Mouse (Mus musculus) thymus, postnatal 14 days (tissue): ENCODE results near the gene Ndst2.
A peak's percentile ranks its signal among the peaks of the same experiment; 100 is the strongest.

Experiments used
- DNase-seq: peaks from one replicate; pipeline ENCODE4 v3.0.0; 2021

Ndst2 gene

GRCm38 (mm10) chr14:20696986-20697385, 37.4 kb downstream of the Ndst2 start:
- peak; percentile 64 for DNase-seq

GRCm38 (mm10) chr14:20695761-20696520, 38.4 kb downstream of the Ndst2 start:
- DNase-seq = no peak

GRCm38 (mm10) chr14:20694884-20695760, 39.2 kb downstream of the Ndst2 start, which contains the start of gene Fut11:
Fut11 (plus strand) TSS chr14:20694968.
- DNase-seq = peak; percentile 82

- no peak for DNase-seq
Measured at GRCm38 (mm10) chr14:20694185-20694883, 40.0 kb downstream of the Ndst2 start.

- no peak for DNase-seq
Measured at GRCm38 (mm10) chr14:20693589-20694101, 40.7 kb downstream of the Ndst2 start.

- DNase-seq = no peak
Measured at GRCm38 (mm10) chr14:20691772-20692171, 42.6 kb downstream of the Ndst2 start.

GRCm38 (mm10) chr14:20689009-20689408, 45.4 kb downstream of the Ndst2 start:
- DNase-seq = no peak

GRCm38 (mm10) chr14:20686576-20686975, 47.8 kb downstream of the Ndst2 start:
- no peak for DNase-seq

- peak; percentile 75 for DNase-seq
Measured at GRCm38 (mm10) chr14:20682498-20682897, 51.9 kb downstream of the Ndst2 start.

- DNase-seq = no peak
Measured at GRCm38 (mm10) chr14:20681742-20682141, 52.6 kb downstream of the Ndst2 start.

- no peak for DNase-seq
Measured at GRCm38 (mm10) chr14:20677906-20678305, 56.5 kb downstream of the Ndst2 start.

- peak; percentile 98 for DNase-seq
Measured at GRCm38 (mm10) chr14:20674064-20674833, 60.1 kb downstream of the Ndst2 start, which contains the start of gene Sec24c. Sec24c (plus strand) TSS chr14:20674308.

GRCm38 (mm10) chr14:20673735-20674063, 60.7 kb downstream of the Ndst2 start:
- DNase-seq = no peak
